Mouse (Mus musculus): ENCODE data around the gene H6pd. TPM values are rescaled to one million over a fixed set of nuclear protein-coding genes. Genes with fewer than 3 reads are reported as not detected.

The H6pd gene
- polyA plus RNA-seq, 2 experiments: 13.3 to 22.6 TPM

DNA sequence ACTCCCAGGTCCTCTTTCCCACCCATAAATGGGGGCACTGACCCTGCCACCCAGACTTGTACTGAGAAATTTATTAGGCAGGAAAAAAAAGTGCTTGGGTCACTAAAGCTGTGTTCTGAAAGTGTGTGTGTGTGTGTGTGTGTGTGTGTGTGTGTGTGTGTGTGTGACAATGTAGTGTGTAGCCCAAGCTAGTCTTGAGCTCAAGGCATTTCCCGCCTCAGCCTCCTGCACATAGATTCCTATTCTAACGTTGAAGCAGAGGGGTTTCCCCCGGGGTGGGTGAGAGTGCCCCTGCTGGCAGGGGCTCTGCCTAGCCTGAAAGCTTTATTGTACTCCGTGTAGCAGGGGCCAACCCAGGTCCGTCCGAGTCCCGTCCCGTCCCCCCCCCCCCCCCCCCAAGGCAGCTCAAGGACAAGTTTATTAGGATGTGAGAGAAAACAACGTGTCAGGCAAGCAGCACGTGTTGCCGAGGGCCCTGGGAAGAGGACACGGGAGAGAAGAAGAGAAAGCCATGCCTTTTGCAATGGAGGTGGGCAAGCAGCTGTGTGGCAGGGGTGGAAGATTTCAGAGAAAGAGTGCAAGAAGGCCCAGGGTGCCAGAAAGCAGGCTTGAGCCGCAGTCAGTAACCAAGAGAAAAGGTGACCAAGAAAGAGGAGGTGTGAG, 40.9 kb upstream of the H6pd start:
- Histone ChIP-seq H3K36me3 (ENCODE audit: control insufficient read depth, insufficient read depth, low read length) (no peaks in the 10 kb centered on the region), H3K4me3 (replicated peaks; ENCODE audit: low read length) (peak overlapping the region; percentile 50), H3K27me3 (ENCODE audit: control insufficient read depth, insufficient read depth, low read length) (peaks cover 25% of the 10 kb centered on the region), H3K4me2 (replicated peaks; ENCODE audit: low read depth, low read length, severe bottlenecking) (peak overlapping the region; percentile 95; the same call in 1 of the 2 replicates), H3K9ac (ENCODE audit: low read depth, low read length, severe bottlenecking) (no peak overlapping the region), H3K9me3 (ENCODE audit: control insufficient read depth, low read length) (no peaks in the 10 kb centered on the region), H3K4me1 (ENCODE audit: control insufficient read depth, insufficient read depth, low read length) (peaks cover 8% of the 10 kb centered on the region; the same call in 1 of the 2 replicates), H3K27ac (replicated peaks; ENCODE audit: low read depth, low read length) (no peak overlapping the region)
- no peak for ATAC-seq (ENCODE audit: low FRiP score, low read depth)
- DNase-seq (ENCODE audit: low spot score): no peak
- no peak for TF ChIP-seq POLR2A (IDR thresholded peaks at IDR 0.05; ENCODE audit: borderline replicate concordance, extremely low read depth, insufficient read depth, insufficient read length)
- 18% methylated on average over 13 of the region's 13 CpGs for WGBS

DNA sequence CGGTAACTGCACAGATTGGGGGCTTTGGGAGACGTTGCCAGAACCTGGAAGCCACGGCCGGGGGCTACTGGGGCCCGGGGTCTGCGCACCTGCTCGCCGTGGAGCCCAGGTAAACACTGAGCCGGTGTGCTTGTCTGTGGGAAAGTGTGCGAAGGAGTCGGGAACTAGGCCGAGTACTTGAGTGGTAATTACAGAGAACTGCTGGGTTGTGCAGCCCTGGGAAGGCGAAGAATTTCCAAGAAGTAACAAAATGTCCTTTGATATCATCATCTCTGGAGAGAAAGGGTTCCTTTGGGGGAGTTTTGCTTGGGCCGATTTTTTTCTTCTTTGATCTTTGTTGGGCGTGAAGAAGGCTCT, 40.3 kb upstream of the H6pd start:
- ATAC-seq (ENCODE audit: low FRiP score, low read depth) (peak; percentile 45; the same call in 1 of the 2 replicates), DNase-seq (ENCODE audit: low spot score) (no peak)
- no peak for TF ChIP-seq POLR2A (IDR thresholded peaks at IDR 0.05; ENCODE audit: borderline replicate concordance, extremely low read depth, insufficient read depth, insufficient read length)
- WGBS: 15% methylated on average over 15 of the region's 15 CpGs
- no peaks in the 10 kb centered on the region for H3K36me3 ChIP-seq (ENCODE audit: control insufficient read depth, insufficient read depth, low read length)
- H3K9me3 ChIP-seq (ENCODE audit: control insufficient read depth, low read length): no peaks in the 10 kb centered on the region
- no peak overlapping the region for H3K27ac ChIP-seq (replicated peaks; ENCODE audit: low read depth, low read length)
- peak overlapping the region; percentile 95 for H3K4me2 ChIP-seq (replicated peaks; ENCODE audit: low read depth, low read length, severe bottlenecking)
- H3K4me1 ChIP-seq (ENCODE audit: control insufficient read depth, insufficient read depth, low read length): peaks cover 8% of the 10 kb centered on the region; the same call in 1 of the 2 replicates
- peaks cover 25% of the 10 kb centered on the region for H3K27me3 ChIP-seq (ENCODE audit: control insufficient read depth, insufficient read depth, low read length)
- H3K9ac ChIP-seq (ENCODE audit: low read depth, low read length, severe bottlenecking): peak overlapping the region; percentile 52
- peak overlapping the region; percentile 50 for H3K4me3 ChIP-seq (replicated peaks; ENCODE audit: low read length)

DNA sequence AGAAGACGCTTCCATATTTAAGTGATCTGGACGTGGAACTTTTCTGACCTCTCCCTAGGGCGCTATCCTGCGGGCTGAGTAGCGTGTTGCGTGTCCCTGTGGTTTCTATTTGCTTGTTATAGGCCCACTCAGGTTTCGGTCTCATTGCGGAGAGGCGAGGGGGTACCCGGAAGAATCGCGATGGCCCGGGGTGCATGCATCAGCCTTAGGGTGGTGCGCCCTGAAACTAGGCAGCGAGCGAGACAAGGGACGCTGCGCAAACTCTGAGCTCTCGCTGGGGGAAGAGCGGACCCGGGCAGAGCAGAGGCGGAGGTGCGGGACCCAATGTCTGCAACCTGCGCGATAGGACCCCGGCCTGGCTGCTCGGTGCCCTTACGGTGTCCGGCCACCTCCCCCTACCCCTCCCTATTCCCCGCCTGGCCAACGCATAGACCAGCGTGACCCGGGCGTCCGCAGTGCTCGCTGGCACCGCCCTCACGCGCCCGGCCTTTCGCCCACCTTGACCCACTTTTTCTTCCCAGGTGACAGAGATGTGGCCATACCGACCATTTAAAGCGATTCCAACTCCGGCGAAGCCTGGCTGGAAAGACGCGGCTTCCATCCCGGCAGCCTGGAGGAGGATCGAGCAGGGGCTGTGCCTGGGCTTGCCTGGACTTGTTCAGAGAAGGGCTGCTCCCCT, 39.8 kb upstream of the H6pd start:
- DNase-seq (ENCODE audit: low spot score) (no peak), ATAC-seq (ENCODE audit: low FRiP score, low read depth) (peak; percentile 23)
- Histone ChIP-seq H3K9me3 (ENCODE audit: control insufficient read depth, low read length) (no peaks in the 10 kb centered on the region), H3K36me3 (ENCODE audit: control insufficient read depth, insufficient read depth, low read length) (no peaks in the 10 kb centered on the region), H3K4me2 (replicated peaks; ENCODE audit: low read depth, low read length, severe bottlenecking) (peak overlapping the region; percentile 95), H3K4me1 (ENCODE audit: control insufficient read depth, insufficient read depth, low read length) (peaks cover 8% of the 10 kb centered on the region; the same call in 1 of the 2 replicates), H3K27ac (replicated peaks; ENCODE audit: low read depth, low read length) (no peak overlapping the region), H3K9ac (ENCODE audit: low read depth, low read length, severe bottlenecking) (peak overlapping the region; percentile 52), H3K4me3 (replicated peaks; ENCODE audit: low read length) (peak overlapping the region; percentile 50), H3K27me3 (ENCODE audit: control insufficient read depth, insufficient read depth, low read length) (peaks cover 25% of the 10 kb centered on the region)
- TF ChIP-seq POLR2A (IDR thresholded peaks at IDR 0.05; ENCODE audit: borderline replicate concordance, extremely low read depth, insufficient read depth, insufficient read length): no peak
- WGBS: under 1% methylated on average over 36 of the region's 49 CpGs

DNA sequence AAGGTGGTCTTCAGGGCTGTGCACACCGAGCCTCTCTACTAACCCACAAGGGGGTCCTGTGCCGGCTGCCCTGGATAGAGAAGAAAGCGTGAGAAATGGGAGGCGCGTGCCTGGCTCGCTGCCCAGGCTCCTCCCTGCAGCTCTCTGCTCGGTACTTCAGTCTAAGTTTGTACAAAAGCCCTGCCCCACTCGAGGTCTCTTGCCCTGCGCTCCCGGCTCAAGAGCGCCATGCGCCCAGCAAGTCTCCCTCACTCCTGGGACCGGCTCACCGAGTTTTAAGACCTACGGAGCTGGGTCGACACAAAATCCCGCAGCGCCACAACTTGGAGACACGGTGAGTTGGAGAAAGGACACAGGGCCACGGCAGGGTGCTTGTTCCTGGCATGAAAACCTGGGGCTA, 39.2 kb upstream of the H6pd start:
- no peaks in the 10 kb centered on the region for H3K9me3 ChIP-seq (ENCODE audit: control insufficient read depth, low read length)
- H3K4me2 ChIP-seq (replicated peaks; ENCODE audit: low read depth, low read length, severe bottlenecking): peak overlapping the region; percentile 95
- no peak overlapping the region for H3K27ac ChIP-seq (replicated peaks; ENCODE audit: low read depth, low read length)
- H3K4me3 ChIP-seq (replicated peaks; ENCODE audit: low read length): peak overlapping the region; percentile 50
- under 1% methylated on average over 20 of the region's 20 CpGs for WGBS
- H3K9ac ChIP-seq (ENCODE audit: low read depth, low read length, severe bottlenecking): peak overlapping the region; percentile 52
- H3K4me1 ChIP-seq (ENCODE audit: control insufficient read depth, insufficient read depth, low read length): peaks cover 8% of the 10 kb centered on the region; the same call in 1 of the 2 replicates
- ATAC-seq (ENCODE audit: low FRiP score, low read depth) (peak; percentile 67), DNase-seq (ENCODE audit: low spot score) (peak; percentile 82)
- H3K36me3 ChIP-seq (ENCODE audit: control insufficient read depth, insufficient read depth, low read length): no peaks in the 10 kb centered on the region
- H3K27me3 ChIP-seq (ENCODE audit: control insufficient read depth, insufficient read depth, low read length): peaks cover 25% of the 10 kb centered on the region
- no peak for TF ChIP-seq POLR2A (IDR thresholded peaks at IDR 0.05; ENCODE audit: borderline replicate concordance, extremely low read depth, insufficient read depth, insufficient read length)

DNA sequence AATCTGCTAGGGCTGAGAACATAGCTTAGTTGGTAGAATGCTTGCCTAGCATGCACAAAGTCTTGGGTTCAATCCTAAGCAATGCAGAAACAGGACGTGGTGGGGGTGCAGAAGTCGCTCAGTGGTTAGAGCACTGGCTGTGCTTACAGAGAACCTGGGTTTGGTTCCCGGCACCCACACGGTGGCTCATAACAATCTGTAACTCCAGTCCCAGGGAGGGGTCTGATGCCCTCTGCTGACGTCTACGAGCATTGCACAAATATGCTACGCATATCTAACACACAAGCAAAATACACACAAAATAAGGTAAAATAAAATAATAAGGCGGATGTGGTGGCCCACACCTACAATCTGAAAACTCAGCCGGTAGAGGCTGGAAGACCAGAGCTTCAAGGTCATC, 34.8 kb upstream of the H6pd start:
- ATAC-seq (ENCODE audit: low FRiP score, low read depth) (no peak), DNase-seq (ENCODE audit: low spot score) (no peak)
- Histone ChIP-seq H3K9ac (ENCODE audit: low read depth, low read length, severe bottlenecking) (no peak overlapping the region), H3K27me3 (ENCODE audit: control insufficient read depth, insufficient read depth, low read length) (peaks cover 9% of the 10 kb centered on the region; the same call in 1 of the 2 replicates), H3K27ac (replicated peaks; ENCODE audit: low read depth, low read length) (no peak overlapping the region), H3K9me3 (ENCODE audit: control insufficient read depth, low read length) (no peaks in the 10 kb centered on the region), H3K4me2 (replicated peaks; ENCODE audit: low read depth, low read length, severe bottlenecking) (no peak overlapping the region), H3K4me3 (replicated peaks; ENCODE audit: low read length) (no peak overlapping the region), H3K36me3 (ENCODE audit: control insufficient read depth, insufficient read depth, low read length) (no peaks in the 10 kb centered on the region), H3K4me1 (ENCODE audit: control insufficient read depth, insufficient read depth, low read length) (peaks cover 3% of the 10 kb centered on the region; the same call in 1 of the 2 replicates)
- no peak for TF ChIP-seq POLR2A (IDR thresholded peaks at IDR 0.05; ENCODE audit: borderline replicate concordance, extremely low read depth, insufficient read depth, insufficient read length)
- 93% methylated on average over 9 of the region's 9 CpGs for WGBS

All from limb, embryonic 14.5 days (tissue).